Mouse (Mus musculus): ENCODE measurements around the gene Ppp1r13l. TPM values are rescaled to one million over a fixed set of nuclear protein-coding genes. Genes with fewer than 3 reads are reported as not detected.

The Ppp1r13l gene
- polyA plus RNA-seq, 1 experiment from 2014 or later, result 7.8 TPM

DNA sequence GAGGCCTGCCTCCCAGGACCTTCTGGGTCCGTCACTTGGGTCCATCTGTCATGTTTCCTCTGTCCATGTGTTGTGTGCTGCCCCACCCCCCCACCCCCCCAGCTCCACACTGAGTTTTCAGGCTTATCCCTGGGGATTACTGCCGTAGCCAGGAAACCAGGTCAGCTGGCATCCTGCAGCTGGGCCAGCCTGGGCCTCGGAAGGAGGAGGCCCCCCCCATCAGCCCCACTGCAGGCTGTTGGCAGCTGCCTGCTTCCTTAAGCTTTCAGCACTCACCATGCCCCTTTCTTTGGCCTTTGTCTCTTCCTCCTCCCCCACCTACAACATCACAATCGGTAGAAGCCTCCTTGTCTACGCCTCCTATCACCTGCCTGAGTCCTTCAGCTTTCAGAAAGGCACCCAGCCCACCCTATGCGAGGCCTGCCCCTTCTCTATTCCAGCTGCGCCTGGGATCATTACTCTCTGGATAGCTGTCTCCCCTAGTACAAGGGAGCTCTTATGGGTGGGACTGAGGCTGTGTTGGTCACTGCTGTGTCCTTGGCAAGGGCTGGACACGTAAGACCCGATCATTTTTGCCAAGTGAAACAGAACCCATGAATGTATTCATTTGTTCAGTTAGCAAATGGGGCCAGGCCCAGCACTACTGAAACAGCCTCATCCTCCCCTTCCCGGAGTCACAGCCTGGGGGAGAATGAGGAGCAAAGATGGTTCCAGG lies 29.3 kb downstream of the Ppp1r13l start:
- no peak for ATAC-seq (ENCODE audit: insufficient read depth, low FRiP score)
- 77% methylated on average over 10 of the region's 10 CpGs for WGBS
- Histone ChIP-seq H3K36me3 (ENCODE audit: control insufficient read depth, insufficient read depth, low read length) (peaks cover 41% of the 10 kb centered on the region), H3K4me2 (ENCODE audit: low read depth, low read length) (no peak overlapping the region), H3K4me3 (replicated peaks; ENCODE audit: low read length) (no peak overlapping the region), H3K9me3 (replicated peaks; ENCODE audit: control insufficient read depth, low read length) (no peaks in the 10 kb centered on the region), H3K27me3 (ENCODE audit: control insufficient read depth, insufficient read depth, low read length) (no peaks in the 10 kb centered on the region), H3K27ac (ENCODE audit: low read length) (no peak overlapping the region), H3K9ac (ENCODE audit: low read length) (no peak overlapping the region), H3K4me1 (ENCODE audit: control insufficient read depth, insufficient read depth, low read length) (no peaks in the 10 kb centered on the region)

DNA sequence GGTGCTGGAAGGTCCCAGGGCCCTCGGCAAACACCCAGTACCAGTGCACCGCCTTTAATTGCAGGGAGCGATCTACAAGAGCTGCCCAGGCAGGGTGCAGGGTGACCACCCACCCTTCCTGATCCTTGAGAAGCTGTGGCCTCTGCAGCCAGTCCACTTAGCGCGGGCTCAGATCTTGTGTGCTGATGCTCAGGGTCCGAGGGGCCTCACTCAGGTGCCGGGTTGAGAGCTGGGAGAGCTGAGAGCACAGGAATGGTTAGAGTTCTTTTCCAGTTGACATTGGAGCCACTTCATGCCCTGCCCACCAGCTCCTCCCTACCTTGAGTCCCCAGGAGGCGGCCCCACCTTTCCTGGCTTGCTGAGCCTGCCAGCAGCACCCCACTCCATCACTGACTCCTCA lies 34.9 kb downstream of the Ppp1r13l start:
- H3K9ac ChIP-seq (ENCODE audit: low read length), result no peak overlapping the region
- ATAC-seq (ENCODE audit: insufficient read depth, low FRiP score), result no peak
- H3K4me2 ChIP-seq (ENCODE audit: low read depth, low read length), result no peak overlapping the region
- H3K4me1 ChIP-seq (ENCODE audit: control insufficient read depth, insufficient read depth, low read length), result no peaks in the 10 kb centered on the region
- peaks cover 18% of the 10 kb centered on the region for H3K36me3 ChIP-seq (ENCODE audit: control insufficient read depth, insufficient read depth, low read length)
- no peaks in the 10 kb centered on the region for H3K9me3 ChIP-seq (replicated peaks; ENCODE audit: control insufficient read depth, low read length)
- WGBS, result 85% methylated on average over 8 of the region's 8 CpGs
- H3K27ac ChIP-seq (ENCODE audit: low read length), result no peak overlapping the region
- H3K27me3 ChIP-seq (ENCODE audit: control insufficient read depth, insufficient read depth, low read length), result no peaks in the 10 kb centered on the region; the same call in 1 of the 2 replicates
- no peak overlapping the region for H3K4me3 ChIP-seq (replicated peaks; ENCODE audit: low read length)

GRCm38 (mm10) chr7:19399496-19400280 lies 40.1 kb downstream of the Ppp1r13l start:
- Histone ChIP-seq H3K4me2 (ENCODE audit: low read depth, low read length) (peak overlapping the region; percentile 57), H3K9ac (ENCODE audit: low read length) (peak overlapping the region; percentile 69), H3K4me3 (replicated peaks; ENCODE audit: low read length) (peak overlapping the region; percentile 43), H3K9me3 (replicated peaks; ENCODE audit: control insufficient read depth, low read length) (peaks cover 7% of the 10 kb centered on the region), H3K36me3 (ENCODE audit: control insufficient read depth, insufficient read depth, low read length) (no peaks in the 10 kb centered on the region), H3K4me1 (ENCODE audit: control insufficient read depth, insufficient read depth, low read length) (0 out of 2 replicates have a peak, but pooled peaks cover 2% of the 10 kb centered on the region), H3K27ac (ENCODE audit: low read length) (no peak overlapping the region), H3K27me3 (ENCODE audit: control insufficient read depth, insufficient read depth, low read length) (peaks cover 24% of the 10 kb centered on the region)
- ATAC-seq (ENCODE audit: insufficient read depth, low FRiP score), result peak; percentile 56; the same call in 1 of the 2 replicates
- 3% methylated on average over 27 of the region's 27 CpGs for WGBS

- H3K4me3 ChIP-seq (replicated peaks; ENCODE audit: low read length), result no peak overlapping the region
- peaks cover 27% of the 10 kb centered on the region for H3K27me3 ChIP-seq (ENCODE audit: control insufficient read depth, insufficient read depth, low read length)
- no peaks in the 10 kb centered on the region for H3K36me3 ChIP-seq (ENCODE audit: control insufficient read depth, insufficient read depth, low read length)
- WGBS, result 79% methylated on average over 4 of the region's 4 CpGs
- no peak for ATAC-seq (ENCODE audit: insufficient read depth, low FRiP score)
- H3K9me3 ChIP-seq (replicated peaks; ENCODE audit: control insufficient read depth, low read length), result peaks cover 7% of the 10 kb centered on the region
- no peak overlapping the region for H3K9ac ChIP-seq (ENCODE audit: low read length)
- H3K27ac ChIP-seq (ENCODE audit: low read length), result no peak overlapping the region
- H3K4me2 ChIP-seq (ENCODE audit: low read depth, low read length), result no peak overlapping the region
- 0 out of 2 replicates have a peak, but pooled peaks cover 5% of the 10 kb centered on the region for H3K4me1 ChIP-seq (ENCODE audit: control insufficient read depth, insufficient read depth, low read length)
These were observed 41.4 kb downstream of the Ppp1r13l start for GRCm38 (mm10) chr7:19400946-19401345.

GRCm38 (mm10) chr7:19402535-19403112 lies 43.1 kb downstream of the Ppp1r13l start:
- Histone ChIP-seq H3K27ac (ENCODE audit: low read length) (no peak overlapping the region), H3K4me3 (replicated peaks; ENCODE audit: low read length) (no peak overlapping the region), H3K4me2 (ENCODE audit: low read depth, low read length) (no peak overlapping the region), H3K9ac (ENCODE audit: low read length) (no peak overlapping the region), H3K4me1 (ENCODE audit: control insufficient read depth, insufficient read depth, low read length) (0 out of 2 replicates have a peak, but pooled peaks cover 5% of the 10 kb centered on the region), H3K27me3 (ENCODE audit: control insufficient read depth, insufficient read depth, low read length) (peaks cover 27% of the 10 kb centered on the region), H3K9me3 (replicated peaks; ENCODE audit: control insufficient read depth, low read length) (peaks cover 7% of the 10 kb centered on the region), H3K36me3 (ENCODE audit: control insufficient read depth, insufficient read depth, low read length) (no peaks in the 10 kb centered on the region)
- 82% methylated on average over 9 of the region's 9 CpGs for WGBS
- no peak for ATAC-seq (ENCODE audit: insufficient read depth, low FRiP score)

- H3K9ac ChIP-seq (ENCODE audit: low read length), result peak within 1 kb of the TSS; percentile 72
- peak within 1 kb of the TSS; percentile 96 for H3K4me2 ChIP-seq (ENCODE audit: low read depth, low read length)
- ATAC-seq (ENCODE audit: insufficient read depth, low FRiP score), result peak; percentile 89
- peak within 1 kb of the TSS; percentile 64 for H3K4me3 ChIP-seq (replicated peaks; ENCODE audit: low read length)
- 0 out of 2 replicates have a peak, but pooled peaks cover 5% of the 10 kb centered on the region for H3K4me1 ChIP-seq (ENCODE audit: control insufficient read depth, insufficient read depth, low read length)
- H3K27me3 ChIP-seq (ENCODE audit: control insufficient read depth, insufficient read depth, low read length), result peaks cover 27% of the 10 kb centered on the region
- no peaks in the 10 kb centered on the region for H3K36me3 ChIP-seq (ENCODE audit: control insufficient read depth, insufficient read depth, low read length)
- peaks cover 7% of the 10 kb centered on the region for H3K9me3 ChIP-seq (replicated peaks; ENCODE audit: control insufficient read depth, low read length)
- WGBS, result under 1% methylated on average over 62 of the region's 62 CpGs
- no peak within 1 kb of the TSS for H3K27ac ChIP-seq (ENCODE audit: low read length)
These were observed 44.3 kb downstream of the Ppp1r13l start, which contains the start of gene Klc3 for GRCm38 (mm10) chr7:19403731-19404296. Klc3 (minus strand) TSS chr7:19404104.

GRCm38 (mm10) chr7:19404476-19404875 lies 44.9 kb downstream of the Ppp1r13l start, which contains the start of gene Ckm:
Ckm (plus strand) TSS chr7:19404776.
- peaks cover 27% of the 10 kb centered on the region for H3K27me3 ChIP-seq (ENCODE audit: control insufficient read depth, insufficient read depth, low read length)
- H3K4me2 ChIP-seq (ENCODE audit: low read depth, low read length), result peak within 1 kb of the TSS; percentile 96
- ATAC-seq (ENCODE audit: insufficient read depth, low FRiP score), result no peak

DNA sequence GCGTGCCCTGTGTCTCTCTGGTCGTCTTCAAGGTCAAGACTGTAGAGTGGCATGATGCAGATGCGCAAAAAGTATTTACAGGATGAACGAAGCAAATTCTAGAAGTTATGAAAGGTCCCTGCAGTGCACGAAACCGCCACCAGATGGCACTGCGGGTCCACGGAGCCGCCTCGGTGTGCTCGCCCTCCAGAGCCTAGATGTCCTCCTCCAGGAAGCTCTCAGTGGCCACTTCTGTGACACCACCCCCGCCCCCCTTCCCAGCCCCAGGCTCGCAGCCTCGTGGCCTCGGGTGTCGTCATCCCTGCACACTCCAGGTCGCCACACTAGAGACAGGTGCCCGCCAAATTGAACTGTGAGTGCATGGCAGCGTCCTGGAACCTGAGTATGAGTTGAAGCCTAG lies 45.9 kb downstream of the Ppp1r13l start:
- 2% methylated on average over 19 of the region's 19 CpGs for WGBS
- H3K4me1 ChIP-seq (ENCODE audit: control insufficient read depth, insufficient read depth, low read length), result 0 out of 2 replicates have a peak, but pooled peaks cover 5% of the 10 kb centered on the region
- peaks cover 7% of the 10 kb centered on the region for H3K9me3 ChIP-seq (replicated peaks; ENCODE audit: control insufficient read depth, low read length)
- no peak for ATAC-seq (ENCODE audit: insufficient read depth, low FRiP score)
- no peak overlapping the region for H3K27ac ChIP-seq (ENCODE audit: low read length)
- H3K4me3 ChIP-seq (replicated peaks; ENCODE audit: low read length), result no peak overlapping the region
- peaks cover 27% of the 10 kb centered on the region for H3K27me3 ChIP-seq (ENCODE audit: control insufficient read depth, insufficient read depth, low read length)
- H3K9ac ChIP-seq (ENCODE audit: low read length), result 0 out of 2 replicates have a peak overlapping the region, but pooled peaks have one; percentile 43
- H3K36me3 ChIP-seq (ENCODE audit: control insufficient read depth, insufficient read depth, low read length), result no peaks in the 10 kb centered on the region
- H3K4me2 ChIP-seq (ENCODE audit: low read depth, low read length), result peak overlapping the region; percentile 35

More at GRCm38 (mm10) chr7:19404476-19404875, 44.9 kb downstream of the Ppp1r13l start, which contains the start of gene Ckm:
- Histone ChIP-seq H3K4me1 (ENCODE audit: control insufficient read depth, insufficient read depth, low read length) (0 out of 2 replicates have a peak, but pooled peaks cover 5% of the 10 kb centered on the region), H3K36me3 (ENCODE audit: control insufficient read depth, insufficient read depth, low read length) (no peaks in the 10 kb centered on the region), H3K27ac (ENCODE audit: low read length) (no peak within 1 kb of the TSS), H3K9me3 (replicated peaks; ENCODE audit: control insufficient read depth, low read length) (peaks cover 7% of the 10 kb centered on the region), H3K4me3 (replicated peaks; ENCODE audit: low read length) (peak within 1 kb of the TSS; percentile 64), H3K9ac (ENCODE audit: low read length) (peak within 1 kb of the TSS; percentile 72)
- 49% methylated on average over 7 of the region's 7 CpGs for WGBS
